Mouse (Mus musculus) liver, adult 2 months (tissue): ENCODE data around the gene Grsf1.

Experiments
- CTCF ChIP-seq: fragments of 200-500 bp; IDR thresholded peaks from 2 replicates; pipeline ENCODE4 v1.5.1; 2011; ENCODE audit warnings: low read depth, low read length, control low read depth
- POLR2A ChIP-seq: fragments of 200-500 bp; IDR thresholded peaks from 2 replicates; pipeline ENCODE4 v1.6.1; 2011; ENCODE audit warnings: low read length, control low read depth; ENCODE audit not compliant: insufficient read depth; ENCODE audit errors: extremely low read depth

GRCm38 (mm10) chr5:88685306-88685705 is 9.3 kb upstream of the Grsf1 start:
- no peak for TF ChIP-seq POLR2A
- no peak for TF ChIP-seq CTCF
